ENCODE assay signal across 44 mouse cellular contexts in genomic region chr7:45408949-45409348, GRCm38 (mm10). TPM values are rescaled to one million over a fixed set of nuclear protein-coding genes. Genes with fewer than 3 reads are reported as not detected.
"Had no signal": no experiment of that assay in that cellular context is flagged by ENCODE, and none has a peak within 500 bp of the region (broad histone marks: within the 10 kb centered on the region; RNA-seq: fewer than 3 reads in every experiment).

No protein-coding gene starts in this region.

- H3K27ac ChIP-seq: left cerebral cortex, adult 2 months; limb, embryonic 10.5 days; limb, embryonic 12.5 days; limb, embryonic 13.5 days; limb, embryonic 15.5 days; liver, embryonic 12.5 days; liver, embryonic 13.5 days; liver, embryonic 14.5 days; liver, embryonic 15.5 days; lung, embryonic 15.5 days; macrophage; midbrain, embryonic 10.5 days; midbrain, embryonic 15.5 days; neural tube, embryonic 12.5 days; neural tube, embryonic 13.5 days had no signal

- H3K9me3 ChIP-seq: limb, embryonic 10.5 days; limb, embryonic 13.5 days; limb, embryonic 15.5 days; liver, embryonic 12.5 days; liver, embryonic 13.5 days; liver, embryonic 15.5 days; lung, embryonic 15.5 days; megakaryocyte, embryonic 14.5 days; midbrain, embryonic 10.5 days; midbrain, embryonic 15.5 days; neural tube, embryonic 12.5 days; neural tube, embryonic 13.5 days had no signal

- H3K9ac ChIP-seq: limb, embryonic 12.5 days; limb, embryonic 13.5 days; limb, embryonic 15.5 days; liver, embryonic 12.5 days; liver, embryonic 13.5 days; liver, embryonic 14.5 days; liver, embryonic 15.5 days; liver, postnatal 0 days; lung, embryonic 14.5 days; lung, embryonic 15.5 days; midbrain, embryonic 15.5 days; neural tube, embryonic 12.5 days; neural tube, embryonic 13.5 days had no signal

- H3K4me3 ChIP-seq: left cerebral cortex, adult 2 months; limb, embryonic 10.5 days; limb, embryonic 12.5 days; limb, embryonic 13.5 days; limb, embryonic 15.5 days; liver, embryonic 12.5 days; liver, embryonic 13.5 days; liver, embryonic 15.5 days; lung, embryonic 15.5 days; megakaryocyte, embryonic 14.5 days; midbrain, embryonic 10.5 days; midbrain, embryonic 15.5 days; myocyte; neural tube, embryonic 12.5 days; neural tube, embryonic 13.5 days had no signal

- H3K36me3 ChIP-seq: limb, embryonic 10.5 days; limb, embryonic 12.5 days; limb, embryonic 13.5 days; limb, embryonic 15.5 days; liver, embryonic 12.5 days; liver, embryonic 13.5 days; liver, embryonic 15.5 days; lung, embryonic 15.5 days; midbrain, embryonic 10.5 days; midbrain, embryonic 15.5 days; neural tube, embryonic 12.5 days; neural tube, embryonic 13.5 days had no signal

- ATAC-seq: liver, embryonic 12.5 days; liver, postnatal 0 days; lung, postnatal 0 days; midbrain, embryonic 15.5 days; midbrain, embryonic 16.5 days had no signal

- H3K4me2 ChIP-seq: limb, embryonic 12.5 days; limb, embryonic 13.5 days; limb, embryonic 15.5 days; liver, embryonic 11.5 days; liver, embryonic 12.5 days; liver, embryonic 13.5 days; liver, embryonic 15.5 days; lung, embryonic 14.5 days; lung, embryonic 15.5 days; midbrain, embryonic 15.5 days; neural tube, embryonic 12.5 days; neural tube, embryonic 13.5 days had no signal

- DNase-seq: left cerebral cortex, postnatal 4 days; liver; liver, embryonic 13.5 days; liver, postnatal 0 days; lung, adult 18-20 months; lung, adult 2 months; lung, embryonic 14.5 days; lung, postnatal 10 days; lung, postnatal 14 days; lung, postnatal 36 days; midbrain, embryonic 14.5 days had no signal

RNA-seq across cellular contexts. Expression of gene Kcna7, which starts 3.5 kb away (rescaled TPM):
- total RNA-seq: left cerebral cortex, adult 2 months; left cerebral cortex, postnatal 10 days; left cerebral cortex, postnatal 25 days; left cerebral cortex, postnatal 36 days; megakaryocyte progenitor cell, adult 5-6 weeks; megakaryocyte, adult 5-6 weeks; megakaryocyte-erythroid progenitor cell, adult 5-6 weeks; monocyte, adult 5-6 weeks had no signal
- polyA plus RNA-seq: limb, embryonic 11.5 days; limb, embryonic 13.5 days; liver, adult 2 months; liver, embryonic 11.5 days; liver, embryonic 13.5 days; liver, embryonic 14.5 days; liver, embryonic 15.5 days; liver, embryonic 16.5 days; liver, postnatal 0 days; lung, embryonic 14.5 days; lung, embryonic 15.5 days; lung, embryonic 16.5 days; macrophage; midbrain, embryonic 10.5 days; midbrain, embryonic 14.5 days; midbrain, embryonic 15.5 days; midbrain, embryonic 16.5 days; neural tube, embryonic 12.5 days; neural tube, embryonic 13.5 days had no signal

RNA-seq across cellular contexts. Expression of gene Ntf5, which starts 4.5 kb away (rescaled TPM):
- total RNA-seq: left cerebral cortex, adult 2 months; left cerebral cortex, postnatal 10 days; left cerebral cortex, postnatal 14 days; left cerebral cortex, postnatal 36 days; liver, adult 2 months; megakaryocyte, adult 5-6 weeks; megakaryocyte-erythroid progenitor cell, adult 5-6 weeks; monocyte, adult 5-6 weeks had no signal
- polyA plus RNA-seq: liver, adult 2 months; macrophage; midbrain, embryonic 14.5 days; midbrain, embryonic 16.5 days; neural tube, embryonic 13.5 days had no signal

RNA-seq across cellular contexts. Expression of gene Lhb, which starts 11.7 kb away (rescaled TPM):
- total RNA-seq: left cerebral cortex, adult 2 months; left cerebral cortex, adult 8-10 months; left cerebral cortex, postnatal 10 days; left cerebral cortex, postnatal 14 days; left cerebral cortex, postnatal 25 days; left cerebral cortex, postnatal 36 days; left cerebral cortex, postnatal 4 days; liver, adult 2 months; megakaryocyte progenitor cell, adult 5-6 weeks; megakaryocyte, adult 5-6 weeks; megakaryocyte-erythroid progenitor cell, adult 5-6 weeks; monocyte, adult 5-6 weeks had no signal
- polyA plus RNA-seq: limb, embryonic 10.5 days; limb, embryonic 11.5 days; limb, embryonic 12.5 days; limb, embryonic 13.5 days; limb, embryonic 15.5 days; liver, adult 2 months; liver, embryonic 12.5 days; liver, embryonic 13.5 days; liver, embryonic 14.5 days; liver, embryonic 15.5 days; liver, embryonic 16.5 days; liver, postnatal 0 days; lung, embryonic 14.5 days; macrophage; midbrain, embryonic 10.5 days; neural tube, embryonic 11.5 days; neural tube, embryonic 12.5 days; neural tube, embryonic 13.5 days had no signal
